Mouse (Mus musculus): Measurements from ENCODE around the gene Il27ra.
A peak's percentile ranks its signal among the peaks of the same experiment; 100 is the strongest.
"Not testable (repeated sequence)": the region's sequence is repeated elsewhere in the genome, so short reads cannot be mapped to it uniquely, and the experiment has no call there.

Gene Il27ra

GRCm38 (mm10) chr8:84019738-84020137 lies 22.7 kb downstream of the Il27ra start:
- no peak for DNase-seq (ENCODE audit: low spot score)

GRCm38 (mm10) chr8:84015833-84016232 lies 26.6 kb downstream of the Il27ra start:
- no peak for DNase-seq (ENCODE audit: low spot score)

- DNase-seq (ENCODE audit: low spot score), result peak; percentile 88
These were observed 29.8 kb downstream of the Il27ra start for GRCm38 (mm10) chr8:84012499-84013165.

DNA sequence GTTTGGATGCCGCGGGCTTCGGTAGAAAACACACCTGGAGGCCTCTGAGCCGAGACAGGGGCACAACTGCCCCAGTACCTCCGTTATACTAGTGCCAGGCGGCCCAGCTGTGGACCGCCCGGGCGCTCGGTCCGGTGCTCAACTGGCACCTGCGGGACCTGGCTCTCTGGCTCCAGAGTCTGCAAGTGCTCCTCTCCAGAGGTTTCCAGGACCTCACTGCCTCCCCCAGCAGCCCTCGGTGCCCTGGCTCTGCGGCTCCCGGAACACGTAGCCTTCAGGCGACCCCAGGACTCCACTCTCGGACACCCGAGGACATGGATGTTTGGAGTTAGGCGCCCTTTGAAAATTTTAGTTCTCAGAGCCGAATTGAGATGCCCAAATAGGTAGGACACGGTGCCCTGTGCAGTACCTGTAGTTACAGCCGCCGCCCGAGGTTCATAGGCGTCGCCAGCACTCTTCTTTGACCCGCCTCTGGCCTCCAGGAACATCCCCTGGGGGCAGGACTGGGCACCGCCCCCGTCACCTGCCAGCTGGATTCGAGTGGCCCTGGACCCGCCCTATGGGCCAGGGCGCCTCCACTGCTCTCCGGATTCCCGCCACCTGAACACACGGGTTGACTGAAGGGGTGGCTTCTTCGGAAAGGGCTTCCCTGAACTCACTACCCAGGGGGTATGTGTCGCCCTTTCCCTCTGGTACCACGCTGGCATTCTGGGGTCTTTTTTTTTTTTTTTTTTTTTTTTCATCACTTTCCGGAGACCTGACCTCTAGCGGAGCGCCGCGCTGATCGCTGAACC lies 30.5 kb downstream of the Il27ra start, which contains the start of gene 2210011C24Rik:
2210011C24Rik (minus strand) TSS at position 467 of the 794 bp plus-strand sequence.
- peak; percentile 87 for DNase-seq (ENCODE audit: low spot score)

DNA sequence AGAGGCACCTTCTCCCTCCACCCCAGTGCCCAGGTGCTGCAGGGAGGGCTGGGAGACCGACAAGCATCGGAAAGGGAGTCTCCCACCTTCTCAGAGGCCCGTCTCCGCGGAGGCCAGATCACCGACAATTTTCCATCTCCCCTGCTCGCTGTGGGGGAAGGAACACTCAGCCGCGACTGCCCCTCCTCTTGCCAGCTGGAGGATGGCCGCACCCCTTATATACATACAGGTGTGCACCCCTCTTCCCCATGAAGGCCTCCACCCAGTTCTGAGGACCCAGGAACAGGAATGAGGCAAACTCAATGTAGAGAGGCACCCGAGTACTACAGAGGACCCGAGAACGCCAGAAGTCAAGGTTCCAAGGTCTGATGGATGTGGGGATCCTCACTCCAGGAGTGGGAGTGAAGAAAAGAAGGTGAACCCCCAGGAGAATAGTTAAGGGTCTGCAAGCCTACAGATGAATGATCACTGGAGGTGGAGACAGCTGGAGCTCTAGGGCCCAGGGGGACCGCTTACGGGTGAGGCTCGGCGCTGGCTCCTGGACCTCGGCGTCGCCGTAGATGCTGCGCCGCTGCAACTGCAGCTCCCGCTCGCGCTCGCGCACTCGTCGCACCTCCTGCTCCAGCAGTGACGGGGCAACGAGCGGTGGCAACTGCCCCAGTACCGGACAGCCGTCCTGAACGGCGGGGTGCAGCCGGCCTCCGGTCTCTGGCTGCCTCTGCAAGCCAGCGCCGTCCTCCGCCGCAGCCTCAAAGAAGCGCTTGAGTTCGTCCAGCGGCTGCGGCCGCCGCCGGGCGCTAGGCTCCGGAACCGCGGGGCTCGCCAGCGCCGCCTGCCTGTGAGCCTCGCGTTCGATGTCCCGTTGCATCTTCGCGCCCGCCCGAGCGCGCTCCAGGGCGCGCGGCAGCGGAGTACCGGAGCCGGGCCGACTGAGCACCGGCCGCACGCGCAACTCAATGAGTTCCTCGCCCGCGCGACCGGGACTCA lies 31.5 kb downstream of the Il27ra start:
- peak; percentile 72 for DNase-seq (ENCODE audit: low spot score)

GRCm38 (mm10) chr8:84009876-84010275 lies 32.5 kb downstream of the Il27ra start:
- DNase-seq (ENCODE audit: low spot score), result peak; percentile 83

DNA sequence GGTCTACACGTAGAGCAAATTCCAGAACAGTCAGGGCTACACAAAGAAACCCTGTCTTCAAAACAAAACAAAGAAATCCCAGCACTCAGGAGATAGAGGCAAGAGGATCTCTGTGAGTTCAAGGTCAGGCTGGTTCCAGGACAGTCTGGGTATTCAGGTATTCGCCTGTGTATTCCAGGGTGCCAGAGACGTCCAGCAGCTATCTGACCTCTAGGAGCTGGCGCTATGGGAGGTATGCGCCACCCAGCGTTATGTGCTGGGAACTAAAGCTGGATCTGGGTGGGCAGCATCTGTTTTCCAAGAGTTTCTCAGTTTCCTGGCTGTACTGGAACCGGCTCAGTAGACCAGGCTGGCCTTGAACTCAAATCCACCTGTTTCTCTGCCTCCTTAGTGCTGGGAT lies 34.0 kb downstream of the Il27ra start:
- DNase-seq (ENCODE audit: low spot score), result no peak

DNA sequence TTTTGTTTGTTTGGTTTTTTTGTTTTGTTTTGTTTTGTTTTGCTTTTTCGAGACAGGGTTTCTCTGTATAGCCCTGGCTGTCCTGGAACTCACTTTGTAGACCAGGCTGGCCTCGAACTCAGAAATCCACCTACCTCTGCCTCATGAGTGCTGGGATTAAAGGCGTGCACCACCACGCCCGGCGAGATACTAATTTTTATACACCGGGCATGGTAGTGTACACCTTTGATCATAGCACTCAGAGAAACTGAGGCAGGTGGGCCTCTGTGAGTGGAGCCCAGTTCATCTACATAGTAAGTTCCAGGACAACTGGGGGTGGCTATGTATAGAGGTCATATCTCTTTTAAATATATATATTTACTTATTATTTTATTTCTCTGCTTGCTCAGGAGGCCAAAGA lies 36.9 kb downstream of the Il27ra start:
- DNase-seq (ENCODE audit: low spot score), result not testable (repeated sequence)

DNA sequence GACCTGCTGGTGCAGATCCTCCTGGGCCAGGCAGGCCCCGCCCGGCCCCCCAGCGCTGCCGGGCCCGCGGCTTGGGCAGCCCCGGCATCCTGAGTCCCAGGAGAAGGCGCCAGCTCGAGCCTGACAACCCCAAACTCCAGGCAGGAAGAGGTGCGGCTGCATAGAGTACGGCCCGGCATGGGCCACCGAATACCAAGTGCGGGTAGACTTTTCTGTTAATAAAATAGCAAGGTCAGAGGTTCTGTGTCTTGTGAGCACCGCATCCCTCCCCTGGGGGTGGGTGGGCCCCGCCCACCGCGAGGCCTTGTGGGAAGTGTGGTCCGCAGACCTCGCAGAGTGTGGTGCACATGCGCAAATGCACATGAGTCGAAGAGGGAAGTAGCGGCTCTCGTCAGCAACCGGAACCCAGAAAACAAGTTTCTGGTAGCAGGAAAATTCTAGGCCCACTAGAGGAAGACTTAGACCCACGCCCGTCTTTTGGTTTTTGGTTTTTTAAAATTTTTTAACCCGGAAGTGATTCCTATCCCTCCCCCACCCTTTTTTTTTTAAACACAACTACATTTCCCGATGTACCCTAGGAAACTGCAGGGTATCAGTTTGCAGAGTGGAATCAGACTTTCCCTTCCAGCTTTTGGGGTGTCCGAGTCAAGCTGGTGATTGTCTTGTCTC lies 37.7 kb downstream of the Il27ra start:
- peak; percentile 96 for DNase-seq (ENCODE audit: low spot score)

DNA sequence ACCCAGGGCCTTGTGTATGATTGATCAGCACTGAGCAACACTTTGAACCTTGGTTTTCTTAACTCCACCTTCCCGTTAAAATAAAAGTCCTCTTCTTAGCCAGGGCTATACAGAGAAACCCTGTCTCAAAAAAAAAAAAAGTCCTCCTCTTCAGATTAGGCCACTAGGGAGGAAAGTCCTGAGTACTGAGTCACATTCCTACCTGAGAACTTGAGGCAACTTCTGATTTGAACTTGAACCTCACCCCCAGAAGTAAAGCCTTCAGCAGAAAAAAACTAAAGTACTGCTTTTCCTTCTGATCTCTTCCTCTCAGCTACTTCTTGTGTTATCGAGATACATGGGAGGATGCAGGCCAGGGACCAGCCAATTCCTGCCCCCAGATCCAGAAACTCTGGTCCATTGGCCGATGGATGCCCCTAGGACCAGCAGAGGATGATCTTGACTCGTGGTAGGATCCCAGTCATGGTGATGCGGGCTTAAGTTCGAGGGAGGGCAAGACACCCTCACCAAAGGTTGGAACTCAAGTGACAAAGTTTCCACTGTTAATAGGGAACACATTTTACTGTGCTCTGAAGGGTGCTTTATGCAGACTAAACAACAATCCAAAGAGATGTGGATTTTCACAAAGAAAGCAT lies 38.7 kb downstream of the Il27ra start:
- DNase-seq (ENCODE audit: low spot score), result no peak

- peak; percentile 43 for DNase-seq (ENCODE audit: low spot score)
These were observed 39.3 kb downstream of the Il27ra start for GRCm38 (mm10) chr8:84002957-84003611.

DNA sequence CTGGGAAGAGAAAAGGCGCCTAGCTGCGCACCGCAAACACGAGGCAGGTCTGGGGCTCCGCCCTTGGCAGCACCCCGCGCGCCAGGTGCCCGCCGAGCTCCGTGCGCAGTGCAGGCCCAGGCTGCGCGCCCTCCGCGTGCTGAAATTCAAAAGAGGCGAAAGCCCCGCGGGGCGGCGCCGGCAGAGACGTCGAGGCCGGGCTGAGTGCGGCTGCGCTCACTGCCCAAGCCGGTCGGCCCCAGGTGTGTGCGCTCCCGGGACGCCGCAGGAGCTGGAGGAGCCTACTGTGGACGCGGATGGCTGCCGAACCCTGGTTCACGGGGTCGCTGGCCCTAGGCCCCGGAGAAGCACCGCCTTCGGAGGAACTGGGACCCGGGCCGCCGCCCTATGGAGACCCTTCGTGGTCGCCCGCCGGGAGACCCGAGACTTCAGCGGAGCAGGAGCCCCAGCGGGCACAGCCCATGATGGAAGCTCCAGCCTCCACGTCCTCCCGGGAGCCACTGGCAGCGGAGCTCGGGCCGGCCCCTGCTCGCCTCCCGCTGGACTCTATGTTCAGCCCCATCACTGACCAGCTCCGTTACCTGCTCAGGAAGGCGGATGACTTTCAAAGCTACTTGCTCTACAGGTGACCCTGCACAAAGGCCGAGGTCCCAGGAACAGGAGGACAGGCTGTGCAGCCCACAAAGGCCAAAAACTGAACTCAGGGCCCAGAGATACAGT lies 40.9 kb downstream of the Il27ra start, which contains the start of gene 1700067K01Rik:
1700067K01Rik (plus strand) TSS at position 222 of the 720 bp plus-strand sequence.
- no peak for DNase-seq (ENCODE audit: low spot score)

DNA sequence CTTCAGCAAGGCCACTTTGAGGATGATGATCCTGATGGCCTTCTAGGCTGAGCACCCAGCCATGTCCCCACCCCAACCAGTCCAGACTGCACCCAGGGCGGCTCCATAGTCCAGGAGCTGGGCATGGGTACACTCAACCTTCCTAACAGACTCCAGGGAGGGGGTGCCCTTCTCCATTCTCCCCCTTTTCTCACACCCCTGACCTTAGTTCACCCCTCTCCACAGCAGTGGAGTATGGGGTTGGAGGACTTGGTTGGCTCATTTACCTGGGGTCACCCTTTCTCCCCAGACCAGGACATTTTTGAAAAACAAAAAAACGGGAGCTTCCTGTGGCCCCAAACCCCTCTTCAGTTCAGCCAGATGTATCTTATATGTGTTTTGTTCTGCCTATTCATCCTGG lies 42.6 kb downstream of the Il27ra start:
- no peak for DNase-seq (ENCODE audit: low spot score)

DNA sequence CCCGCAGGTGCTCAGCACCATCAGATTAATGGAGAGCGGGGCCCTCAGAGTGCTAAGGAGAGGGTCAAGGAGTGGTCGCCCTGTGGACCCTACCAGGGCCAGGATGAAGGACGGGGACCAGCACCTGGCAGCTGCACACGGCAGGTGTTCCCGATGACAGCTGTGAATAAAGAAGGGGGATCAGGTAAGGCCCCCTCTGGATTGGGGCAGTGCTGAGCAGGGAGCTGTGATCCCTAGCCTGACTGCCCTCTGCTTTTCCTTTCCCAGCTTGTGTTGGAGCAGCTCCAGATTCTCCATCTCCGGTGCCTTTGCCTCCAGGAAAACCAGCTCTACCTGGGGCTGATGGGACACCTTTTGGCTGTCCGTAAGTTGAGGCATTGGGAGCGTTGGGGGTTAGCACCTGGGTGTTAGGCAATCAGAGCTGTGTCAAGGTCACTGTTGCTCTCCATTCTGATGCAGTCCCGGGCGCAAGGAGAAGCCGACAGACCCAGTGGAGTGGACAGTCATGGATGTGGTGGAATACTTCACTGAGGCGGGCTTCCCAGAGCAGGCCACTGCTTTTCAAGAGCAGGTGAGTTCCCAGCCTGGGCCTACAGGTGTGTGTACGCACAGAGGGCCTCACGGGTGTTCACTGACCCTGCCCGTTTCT lies 43.2 kb downstream of the Il27ra start:
- DNase-seq (ENCODE audit: low spot score), result no peak

DNA sequence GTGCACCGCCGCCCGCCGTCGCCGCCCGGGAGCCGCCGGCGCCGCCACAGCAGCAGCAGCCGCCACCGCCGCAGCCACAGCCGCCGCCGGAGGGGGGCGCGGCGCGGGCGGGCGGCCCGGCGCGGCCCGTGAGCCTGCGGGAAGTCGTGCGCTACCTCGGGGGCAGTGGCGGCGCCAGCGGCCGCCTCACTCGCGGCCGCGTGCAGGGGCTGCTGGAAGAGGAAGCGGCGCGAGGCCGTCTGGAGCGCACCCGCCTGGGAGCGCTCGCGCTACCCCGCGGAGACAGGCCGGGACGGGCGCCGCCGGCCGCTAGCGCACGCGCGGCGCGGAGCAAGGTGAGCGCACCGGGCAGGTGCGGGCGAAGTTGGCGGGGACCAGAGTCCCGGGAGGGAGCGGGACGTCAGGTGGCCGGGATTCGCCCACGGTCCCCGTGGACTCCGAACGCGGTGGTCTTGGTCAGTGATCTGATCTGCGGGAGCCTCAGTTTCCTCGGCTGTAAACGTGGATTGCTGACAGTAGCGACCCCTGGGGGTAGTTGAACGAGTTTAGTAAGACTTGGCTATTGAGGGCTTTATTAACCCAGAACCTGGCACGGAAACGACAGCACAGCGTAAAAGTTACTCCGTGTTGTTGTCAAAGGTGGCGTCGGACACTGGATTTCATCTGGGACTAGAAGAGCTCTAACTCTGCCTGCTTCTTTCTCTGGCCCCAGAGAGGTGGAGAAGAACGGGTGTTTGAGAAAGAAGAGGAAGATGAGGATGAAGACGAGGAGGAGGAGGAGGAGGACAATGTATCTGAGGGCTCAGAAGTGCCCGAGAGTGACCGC lies 43.9 kb downstream of the Il27ra start:
- peak; percentile 74 for DNase-seq (ENCODE audit: low spot score)

GRCm38 (mm10) chr8:83997511-83998141 lies 44.8 kb downstream of the Il27ra start, which contains the start of gene Samd1:
Gene Samd1 (plus strand): TSS chr8:83997672.
- peak; percentile 58 for DNase-seq (ENCODE audit: low spot score)

GRCm38 (mm10) chr8:83996567-83997505 lies 45.6 kb downstream of the Il27ra start:
- peak; percentile 95 for DNase-seq (ENCODE audit: low spot score)

Data from yolk sac, embryonic 10.5 days (tissue).